ENCODE assay signal across 7 mouse cellular contexts in the genomic region with DNA sequence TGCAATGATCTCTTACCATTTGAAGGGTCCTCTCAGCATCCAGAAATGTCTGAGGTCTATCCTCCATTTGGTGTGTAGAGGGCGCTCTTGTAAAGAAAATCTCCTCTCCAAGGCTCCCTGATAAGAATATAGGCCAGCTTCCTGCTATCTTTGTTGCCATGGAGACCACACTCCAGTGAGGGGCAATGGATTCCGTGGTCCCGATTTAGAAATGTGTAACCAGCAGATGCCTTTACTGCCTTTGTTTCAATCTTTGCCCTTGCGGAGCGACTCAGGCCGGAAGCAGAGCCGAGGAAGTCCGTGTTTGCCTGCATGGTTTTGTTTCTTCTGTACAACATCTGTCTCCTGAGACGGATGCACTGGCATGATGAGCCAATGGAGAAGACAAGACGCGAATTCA.
DNase-seq lines count a peak whose midpoint lies in the region; ATAC-seq and TF ChIP-seq lines count a peak whose summit lies in the region.

No protein-coding gene starts in this region.

- DNase-seq in R1 (ENCODE audit: low read depth, low spot score): peak; percentile 80
- peak; percentile 73 for DNase-seq in cerebellum, adult 11-12 months
- DNase-seq in forebrain, postnatal 0 days: peak; percentile 91
- peak; percentile 80 for DNase-seq in left cerebral cortex, adult 11 months (ENCODE audit: low spot score)
- peak; percentile 17 for DNase-seq in lung, postnatal 14 days
- DNase-seq in right cerebral cortex, postnatal 25 days: peak; percentile 74

- peak; percentile 95 for ATAC-seq in forebrain, postnatal 0 days
- peak; percentile 93 for ATAC-seq in hindbrain, embryonic 15.5 days (ENCODE audit: low FRiP score, low read depth)

- H3K4me3 ChIP-seq in forebrain, postnatal 0 days (ENCODE audit: low read depth, low read length): peak overlapping the region; percentile 33
- H3K4me3 ChIP-seq in hindbrain, embryonic 15.5 days: peak overlapping the region; percentile 32

- peak overlapping the region; percentile 90 for H3K27ac ChIP-seq in forebrain, postnatal 0 days (ENCODE audit: low read depth, low read length)
- peak overlapping the region; percentile 92 for H3K27ac ChIP-seq in hindbrain, embryonic 15.5 days (replicated peaks)

- peaks cover 14% of the 10 kb centered on the region for H3K4me1 ChIP-seq in forebrain, postnatal 0 days (ENCODE audit: insufficient read depth)
- H3K4me1 ChIP-seq in hindbrain, embryonic 15.5 days (replicated peaks): peaks cover 20% of the 10 kb centered on the region

- H3K36me3 ChIP-seq in forebrain, postnatal 0 days (ENCODE audit: insufficient read depth): no peaks in the 10 kb centered on the region
- H3K36me3 ChIP-seq in hindbrain, embryonic 15.5 days: no peaks in the 10 kb centered on the region

- H3K9ac ChIP-seq in forebrain, postnatal 0 days: peak overlapping the region; percentile 54
- H3K9ac ChIP-seq in hindbrain, embryonic 15.5 days: peak overlapping the region; percentile 44

- peak overlapping the region; percentile 54 for H3K4me2 ChIP-seq in forebrain, postnatal 0 days (ENCODE audit: low read depth)
- H3K4me2 ChIP-seq in hindbrain, embryonic 15.5 days: peak overlapping the region; percentile 56

- H3K9me3 ChIP-seq in forebrain, postnatal 0 days (ENCODE audit: low read length): no peaks in the 10 kb centered on the region
- no peaks in the 10 kb centered on the region for H3K9me3 ChIP-seq in hindbrain, embryonic 15.5 days

- H3K27me3 ChIP-seq in forebrain, postnatal 0 days (ENCODE audit: insufficient read depth, low read length): no peaks in the 10 kb centered on the region
- no peaks in the 10 kb centered on the region for H3K27me3 ChIP-seq in hindbrain, embryonic 15.5 days

- TF ChIP-seq CTCF in forebrain, postnatal 0 days (IDR thresholded peaks at IDR 0.05; ENCODE audit: low read depth): peak; percentile 77

- 0% methylated on average over 11 of the region's 11 CpGs for WGBS in forebrain, postnatal 0 days
- WGBS in hindbrain, embryonic 15.5 days: 2% methylated on average over 11 of the region's 11 CpGs

Comparison
In these comparisons a context has a peak if more than half of its experiments do, and no peak if none do; other contexts are left out.
1. Peak in every context shown above with its lines: DNase-seq, ATAC-seq, H3K4me3 ChIP-seq and H3K27ac ChIP-seq.
2. DNase-seq: peak in every context shown above with its lines; median percentile 91 in forebrain, postnatal 0 days; 80 in R1; 80 in left cerebral cortex, adult 11 months; 74 in right cerebral cortex, postnatal 25 days; 73 in cerebellum, adult 11-12 months; 17 in lung, postnatal 14 days.